Mouse (Mus musculus): Measurements from ENCODE around the gene Pomgnt2. TPM values are rescaled to one million over a fixed set of nuclear protein-coding genes. Genes with fewer than 3 reads are reported as not detected.
"Not testable (repeated sequence)": the region's sequence is repeated elsewhere in the genome, so short reads cannot be mapped to it uniquely, and the experiment has no call there.

Gene Pomgnt2
- total and polyA plus RNA-seq, 3 experiments = not detected

- dilution Hi-C loops (cut with MboI; ENCODE audit: extremely low pct_ligation_motif_present, extremely low pct_unique_long_range_greater_than_20kb, low sequenced_read_pairs) = no loop called here
- in situ Hi-C loops (cut with MboI; ENCODE audit: low pct_ligation_motif_present, low pct_unique_long_range_greater_than_20kb, low sequenced_read_pairs) = loop anchor here (5.0 kb wide), 1 partner anchor 166 kb away; no protein-coding TSS in a partner anchor
- H3K9me3 ChIP-seq (replicated peaks; ENCODE audit: low read length) = no peaks in the 10 kb centered on the region
- peaks cover 8% of the 10 kb centered on the region for H3K27me3 ChIP-seq (replicated peaks)
- H3K36me3 ChIP-seq (replicated peaks in 1 of 2; ENCODE audit: control insufficient read depth in 1 of 2, insufficient read depth in 1 of 2, low read length in 1 of 2) = no peaks in the 10 kb centered on the region
- TF ChIP-seq SMC3 (IDR thresholded peaks at IDR 0.05; ENCODE audit: low read depth, low read length) (no peak), CHD1 (IDR thresholded peaks at IDR 0.05; ENCODE audit: low read depth, low read length) (no peak), USF1 (IDR thresholded peaks at IDR 0.05; ENCODE audit: low read depth, low read length) (no peak), CHD2 (IDR thresholded peaks at IDR 0.05; ENCODE audit: low read length) (no peak), ZC3H11A (IDR thresholded peaks at IDR 0.05; ENCODE audit: low read depth, low read length) (no peak)
- no peaks in the 10 kb centered on the region for H3K79me2 ChIP-seq (replicated peaks; ENCODE audit: control insufficient read depth, extremely low read depth, insufficient read depth, poor library complexity, severe bottlenecking)
- no peak overlapping the region for H3K9ac ChIP-seq (ENCODE audit: insufficient read depth, low read depth)
- DNase-seq (ENCODE audit: extremely low read depth) = no peak
- H3K4me1 ChIP-seq (ENCODE audit: control insufficient read depth in 1 of 2, insufficient read depth in 2 of 2) = peaks cover 10 to 13% of the 10 kb centered on the region in 2 experiments
- H3K4me3 ChIP-seq (replicated peaks in 1 of 3; ENCODE audit: low read depth in 2 of 3, low read length in 2 of 3, poor library complexity in 1 of 3) = no peak overlapping the region
- H3K4me2 ChIP-seq (ENCODE audit: insufficient read depth, low read depth, poor library complexity, severe bottlenecking) = no peak overlapping the region
- H3K27ac ChIP-seq (ENCODE audit: insufficient read depth, low read depth) = no peak overlapping the region
Observed at GRCm38 (mm10) chr9:122021581-122021980, 24.7 kb upstream of the Pomgnt2 start.

GRCm38 (mm10) chr9:122021171-122021570 is 24.3 kb upstream of the Pomgnt2 start:
- H3K4me1 ChIP-seq (ENCODE audit: control insufficient read depth in 1 of 2, insufficient read depth in 2 of 2); H3K4me2 ChIP-seq (ENCODE audit: insufficient read depth, low read depth, poor library complexity, severe bottlenecking); dilution Hi-C loops (cut with MboI; ENCODE audit: extremely low pct_ligation_motif_present, extremely low pct_unique_long_range_greater_than_20kb, low sequenced_read_pairs); H3K4me3 ChIP-seq (replicated peaks in 1 of 3; ENCODE audit: low read depth in 2 of 3, low read length in 2 of 3, poor library complexity in 1 of 3); H3K79me2 ChIP-seq (replicated peaks; ENCODE audit: control insufficient read depth, extremely low read depth, insufficient read depth, poor library complexity, severe bottlenecking); H3K9ac ChIP-seq (ENCODE audit: insufficient read depth, low read depth); H3K36me3 ChIP-seq (replicated peaks in 1 of 2; ENCODE audit: control insufficient read depth in 1 of 2, insufficient read depth in 1 of 2, low read length in 1 of 2); DNase-seq (ENCODE audit: extremely low read depth); H3K9me3 ChIP-seq (replicated peaks; ENCODE audit: low read length); H3K27me3 ChIP-seq (replicated peaks); H3K27ac ChIP-seq (ENCODE audit: insufficient read depth, low read depth): not testable (repeated sequence)
- in situ Hi-C loops (cut with MboI; ENCODE audit: low pct_ligation_motif_present, low pct_unique_long_range_greater_than_20kb, low sequenced_read_pairs) = loop anchor here (5.0 kb wide), 1 partner anchor 166 kb away; no protein-coding TSS in a partner anchor

- in situ Hi-C loops (cut with MboI; ENCODE audit: low pct_ligation_motif_present, low pct_unique_long_range_greater_than_20kb, low sequenced_read_pairs) = loop anchor here (5.0 kb wide), 1 partner anchor 167 kb away; no protein-coding TSS in a partner anchor
- no peak overlapping the region for H3K27ac ChIP-seq (ENCODE audit: insufficient read depth, low read depth)
- no peaks in the 10 kb centered on the region for H3K79me2 ChIP-seq (replicated peaks; ENCODE audit: control insufficient read depth, extremely low read depth, insufficient read depth, poor library complexity, severe bottlenecking)
- TF ChIP-seq ZMIZ1 (IDR thresholded peaks at IDR 0.05; ENCODE audit: low read depth, low read length) (no peak), ETS1 (conservative IDR thresholded peaks at IDR 0.05; ENCODE audit: low read depth, low read length) (no peak), MXI1 (IDR thresholded peaks at IDR 0.05; ENCODE audit: low read depth, low read length) (no peak), RCOR1 (conservative IDR thresholded peaks at IDR 0.05; ENCODE audit: low read depth, low read length) (no peak), PAX5 (IDR thresholded peaks at IDR 0.05; ENCODE audit: low read length) (no peak), ELF1 (IDR thresholded peaks at IDR 0.05; ENCODE audit: low read depth, low read length) (no peak), ZKSCAN1 (IDR thresholded peaks at IDR 0.05; ENCODE audit: borderline replicate concordance, low read depth, low read length) (no peak), MYC (IDR thresholded peaks at IDR 0.05; ENCODE audit: low read depth, low read length) (no peak), GABPA (IDR thresholded peaks at IDR 0.05; ENCODE audit: insufficient replicate concordance, low read depth, low read length) (no peak), NELFE (IDR thresholded peaks at IDR 0.05; ENCODE audit: low read depth, low read length) (no peak), MEF2A (IDR thresholded peaks at IDR 0.05; ENCODE audit: borderline replicate concordance, low read depth, low read length) (no peak), NRF1 (IDR thresholded peaks at IDR 0.05; ENCODE audit: low read depth, low read length) (no peak), MAZ (IDR thresholded peaks at IDR 0.05; ENCODE audit: low read depth, low read length) (no peak), ZNF384 (IDR thresholded peaks at IDR 0.05; ENCODE audit: low read depth, low read length) (no peak), UBTF (IDR thresholded peaks at IDR 0.05; ENCODE audit: low read depth, low read length) (no peak), HCFC1 (IDR thresholded peaks at IDR 0.05; ENCODE audit: low read depth, low read length) (no peak), MAX (IDR thresholded peaks at IDR 0.05; ENCODE audit: low read length) (no peak), USF1 (IDR thresholded peaks at IDR 0.05; ENCODE audit: low read depth, low read length) (no peak), MAFK (IDR thresholded peaks at IDR 0.05; ENCODE audit: insufficient replicate concordance, low read length) (no peak)
- peaks cover 0 to under 1% of the 10 kb centered on the region in 2 experiments; a peak in 1 of 4 replicates for H3K4me1 ChIP-seq (ENCODE audit: control insufficient read depth in 1 of 2, insufficient read depth in 2 of 2)
- H3K36me3 ChIP-seq (replicated peaks in 1 of 2; ENCODE audit: control insufficient read depth in 1 of 2, insufficient read depth in 1 of 2, low read length in 1 of 2) = no peaks in the 10 kb centered on the region
- DNase-seq (ENCODE audit: extremely low read depth) = no peak
- no peak overlapping the region for H3K9ac ChIP-seq (ENCODE audit: insufficient read depth, low read depth)
- no peak overlapping the region for H3K4me2 ChIP-seq (ENCODE audit: insufficient read depth, low read depth, poor library complexity, severe bottlenecking)
- dilution Hi-C loops (cut with MboI; ENCODE audit: extremely low pct_ligation_motif_present, extremely low pct_unique_long_range_greater_than_20kb, low sequenced_read_pairs) = no loop called here
- H3K27me3 ChIP-seq (replicated peaks) = peaks cover 8% of the 10 kb centered on the region
- H3K4me3 ChIP-seq (replicated peaks in 1 of 3; ENCODE audit: low read depth in 2 of 3, low read length in 2 of 3, poor library complexity in 1 of 3) = no peak overlapping the region
- H3K9me3 ChIP-seq (replicated peaks; ENCODE audit: low read length) = no peaks in the 10 kb centered on the region
Observed at GRCm38 (mm10) chr9:122020321-122020720, 23.4 kb upstream of the Pomgnt2 start.

Measured in CH12.LX (cell line).